Mouse (Mus musculus): Measurements from ENCODE around the gene Misp. TPM values are rescaled to one million over a fixed set of nuclear protein-coding genes. Genes with fewer than 3 reads are reported as not detected.

Gene Misp
- total RNA-seq, 4 experiments from 2014 or later = not detected

GRCm38 (mm10) chr10:79822372-79822771 lies 1.6 kb downstream of the Misp start:
- no peak for DNase-seq (ENCODE audit: low spot score in 2 of 2)

GRCm38 (mm10) chr10:79823011-79823410 lies 2.2 kb downstream of the Misp start:
- no peak for DNase-seq (ENCODE audit: low spot score in 2 of 2)

- DNase-seq (ENCODE audit: low spot score in 2 of 2) = no peak
These were observed 3.6 kb downstream of the Misp start for GRCm38 (mm10) chr10:79824413-79824812.

- DNase-seq (ENCODE audit: low spot score in 2 of 2) = no peak
These were observed 10.8 kb downstream of the Misp start for GRCm38 (mm10) chr10:79831583-79831982.

- no peak for DNase-seq (ENCODE audit: low spot score in 2 of 2)
These were observed 11.4 kb downstream of the Misp start for GRCm38 (mm10) chr10:79832026-79832785.

- no peak for DNase-seq (ENCODE audit: low spot score in 2 of 2)
These were observed 12.0 kb downstream of the Misp start for GRCm38 (mm10) chr10:79832786-79833181.

GRCm38 (mm10) chr10:79834769-79835398 lies 14.1 kb downstream of the Misp start:
- DNase-seq (ENCODE audit: low spot score in 2 of 2) = no peak

- no peak for DNase-seq (ENCODE audit: low spot score in 2 of 2)
These were observed 16.1 kb downstream of the Misp start for GRCm38 (mm10) chr10:79836918-79837317.

GRCm38 (mm10) chr10:79838151-79838550 lies 17.4 kb downstream of the Misp start:
- no peak for DNase-seq (ENCODE audit: low spot score in 2 of 2)

- DNase-seq (ENCODE audit: low spot score in 2 of 2) = no peak
These were observed 19.3 kb downstream of the Misp start for GRCm38 (mm10) chr10:79840091-79840490.

GRCm38 (mm10) chr10:79840644-79841551 lies 20.1 kb downstream of the Misp start:
- no peak for DNase-seq (ENCODE audit: low spot score in 2 of 2)

GRCm38 (mm10) chr10:79842322-79842721 lies 21.5 kb downstream of the Misp start:
- no peak for DNase-seq (ENCODE audit: low spot score in 2 of 2)

GRCm38 (mm10) chr10:79843476-79843875 lies 22.7 kb downstream of the Misp start:
- DNase-seq (ENCODE audit: low spot score in 2 of 2) = no peak

GRCm38 (mm10) chr10:79846553-79846952 lies 25.8 kb downstream of the Misp start:
- DNase-seq (ENCODE audit: low spot score in 2 of 2) = no peak

GRCm38 (mm10) chr10:79849941-79850628 lies 29.3 kb downstream of the Misp start:
- no peak for DNase-seq (ENCODE audit: low spot score in 2 of 2)

- DNase-seq (ENCODE audit: low spot score in 2 of 2) = no peak
These were observed 30.9 kb downstream of the Misp start for GRCm38 (mm10) chr10:79851653-79852052.

GRCm38 (mm10) chr10:79852107-79852789 lies 31.5 kb downstream of the Misp start:
- no peak for DNase-seq (ENCODE audit: low spot score in 2 of 2)

- no peak for DNase-seq (ENCODE audit: low spot score in 2 of 2)
These were observed 32.0 kb downstream of the Misp start for GRCm38 (mm10) chr10:79852827-79853226.

- peak; percentile 90 to 94 for DNase-seq (ENCODE audit: low spot score in 2 of 2)
These were observed 32.6 kb downstream of the Misp start for GRCm38 (mm10) chr10:79853392-79853791.

GRCm38 (mm10) chr10:79853860-79854795 lies 33.3 kb downstream of the Misp start, which contains the start of gene Ptbp1:
Gene Ptbp1 (plus strand): TSS chr10:79854427.
- peak; percentile 98 to 99 for DNase-seq (ENCODE audit: low spot score in 2 of 2)

All from gastrocnemius, adult 8-10 months (tissue).